In genomic region chr2:121140018-121140882, GRCm38 (mm10) we compare ENCODE assay signal across 8 mouse cellular contexts. TPM values are rescaled to one million over a fixed set of nuclear protein-coding genes. Genes with fewer than 3 reads are reported as not detected.
DNase-seq lines count a peak whose midpoint lies in the region; ATAC-seq and TF ChIP-seq lines count a peak whose summit lies in the region.

TSS of gene Adal (plus strand) at chr2:121140428.
TSS of gene Lcmt2 (minus strand) at chr2:121140653.

- H3K27me3 ChIP-seq in E14TG2a.4 (ENCODE audit: insufficient read depth, low read length), result no peaks in the 10 kb centered on the region
- no peaks in the 10 kb centered on the region for H3K27me3 ChIP-seq in forebrain, embryonic 14.5 days (replicated peaks; ENCODE audit: control insufficient read depth, insufficient read depth, low read length)
- no peaks in the 10 kb centered on the region for H3K27me3 ChIP-seq in neural tube, embryonic 15.5 days (replicated peaks)

- peak within 1 kb of the TSS; percentile 92 for H3K4me3 ChIP-seq in E14TG2a.4 (replicated peaks; ENCODE audit: low read length)
- H3K4me3 ChIP-seq in forebrain, embryonic 14.5 days (ENCODE audit: low read depth, low read length), result peak within 1 kb of the TSS; percentile 52
- peak within 1 kb of the TSS; percentile 84 for H3K4me3 ChIP-seq in neural tube, embryonic 15.5 days (replicated peaks)

- peak; percentile 96 for DNase-seq in forebrain, embryonic 14.5 days (ENCODE audit: low spot score)
- peak; percentile 94 to 95 for DNase-seq in heart, postnatal 14 days
- peak; percentile 92 for DNase-seq in layer of hippocampus, adult 11-12 months (ENCODE audit: low spot score)
- DNase-seq in lung, adult 18-20 months, result peak; percentile 89
- DNase-seq in testis, postnatal 14 days (ENCODE audit: low spot score), result peak; percentile 89

- TF ChIP-seq CTCF in E14TG2a.4 (conservative IDR thresholded peaks at IDR 0.05; ENCODE audit: low read length), result no peak

- peaks cover 51% of the 10 kb centered on the region for H3K36me3 ChIP-seq in E14TG2a.4 (ENCODE audit: insufficient read depth, low read length)
- H3K36me3 ChIP-seq in forebrain, embryonic 14.5 days (ENCODE audit: control insufficient read depth, insufficient read depth, low read length), result peaks cover 31% of the 10 kb centered on the region
- peaks cover 12% of the 10 kb centered on the region for H3K36me3 ChIP-seq in neural tube, embryonic 15.5 days

- H3K27ac ChIP-seq in forebrain, embryonic 14.5 days (ENCODE audit: low read depth, low read length), result peak within 1 kb of the TSS; percentile 98
- H3K27ac ChIP-seq in neural tube, embryonic 15.5 days (replicated peaks), result peak within 1 kb of the TSS; percentile 100

- ATAC-seq in cerebellum, adult (ENCODE audit: insufficient number of reproducible peaks, low FRiP score, low TSS enrichment), result peak; percentile 89
- peak; percentile 97 for ATAC-seq in forebrain, embryonic 14.5 days
- ATAC-seq in neural tube, embryonic 15.5 days (ENCODE audit: low FRiP score), result peak; percentile 98

- intact Hi-C loops in heart, postnatal 14 days (cut with DNase I), result no loop called here

- H3K4me1 ChIP-seq in E14TG2a.4 (replicated peaks; ENCODE audit: low read depth, low read length), result peaks cover 31% of the 10 kb centered on the region
- peaks cover 25% of the 10 kb centered on the region for H3K4me1 ChIP-seq in forebrain, embryonic 14.5 days (ENCODE audit: control insufficient read depth, insufficient read depth, low read length)
- peaks cover 45% of the 10 kb centered on the region for H3K4me1 ChIP-seq in neural tube, embryonic 15.5 days

- WGBS in forebrain, embryonic 14.5 days, result under 1% methylated on average over 87 of the region's 87 CpGs
- under 1% methylated on average over 87 of the region's 87 CpGs for WGBS in neural tube, embryonic 15.5 days

- H3K9ac ChIP-seq in forebrain, embryonic 14.5 days (ENCODE audit: low read length), result peak within 1 kb of the TSS; percentile 93
- H3K9ac ChIP-seq in neural tube, embryonic 15.5 days (replicated peaks), result peak within 1 kb of the TSS; percentile 92

- H3K4me2 ChIP-seq in forebrain, embryonic 14.5 days (ENCODE audit: low read length), result peak within 1 kb of the TSS; percentile 91
- H3K4me2 ChIP-seq in neural tube, embryonic 15.5 days, result peak within 1 kb of the TSS; percentile 90

- H3K9me3 ChIP-seq in E14TG2a.4 (ENCODE audit: low read length), result no peaks in the 10 kb centered on the region
- no peaks in the 10 kb centered on the region for H3K9me3 ChIP-seq in forebrain, embryonic 14.5 days (replicated peaks; ENCODE audit: control insufficient read depth, low read length)
- H3K9me3 ChIP-seq in neural tube, embryonic 15.5 days (replicated peaks), result no peaks in the 10 kb centered on the region

RNA-seq across cellular contexts. Expression of gene Adal, which starts in this region (rescaled TPM):
- 37.2 and 38.0 TPM in 2 replicates for polyA plus RNA-seq in forebrain, embryonic 14.5 days (2014; fragmentation: Nextera tagmentation; extraction: Ambion mirVana)
- 10 to 100 TPM; 10.5 to 11.7 TPM for total RNA-seq in heart, postnatal 14 days (2021)
- 27.1 and 27.6 TPM in 2 replicates for polyA plus RNA-seq in neural tube, embryonic 15.5 days (2015; fragmentation: Nextera tagmentation; extraction: Ambion mirVana)

RNA-seq across cellular contexts. Expression of gene Lcmt2, which starts in this region (rescaled TPM):
- polyA plus RNA-seq in forebrain, embryonic 14.5 days (2014; fragmentation: Nextera tagmentation; extraction: Ambion mirVana), result 22.7 and 27.8 TPM in 2 replicates
- total RNA-seq in heart, postnatal 14 days (2021), result 1 to 10 TPM; 8.8 to 9.2 TPM
- 18.9 and 21.5 TPM in 2 replicates for polyA plus RNA-seq in neural tube, embryonic 15.5 days (2015; fragmentation: Nextera tagmentation; extraction: Ambion mirVana)

Comparison
In these comparisons a context has a peak if more than half of its experiments do, and no peak if none do; other contexts are left out.
1. Peak in every context shown above with its lines: DNase-seq, ATAC-seq, H3K4me3 ChIP-seq and H3K27ac ChIP-seq.